Mouse (Mus musculus) gastrocnemius, postnatal 25 days (tissue): ENCODE data around the gene Mycl. TPM values are rescaled to one million over a fixed set of nuclear protein-coding genes. Genes with fewer than 3 reads are reported as not detected.

Experiments used
- DNase-seq: peaks from one replicate; pipeline ENCODE4 v3.0.0; 2022
- long read RNA-seq, 2 experiments: library from polyadenylated mRNA; stranded (forward); transcript quantifications; one replicate each; pipeline ENCODE4 v2.0.0; 2021
- total RNA-seq, 2 experiments: library from RNA; stranded (reverse); gene quantifications; 1 replicate in 1 of 2; 2 replicates in 1 of 2; pipeline ENCODE4 v1.2.3; 2021

Gene Mycl
- under 1 TPM; 0.46 to 0.62 TPM for total RNA-seq
- long read RNA-seq, experiment 1 = 0 reads
- long read RNA-seq, experiment 2, partial matches to known transcripts = 0 of 1 reads
- long read RNA-seq, experiment 2, other reads (novel, unspliced or antisense) = 0 of 1 reads

DNA sequence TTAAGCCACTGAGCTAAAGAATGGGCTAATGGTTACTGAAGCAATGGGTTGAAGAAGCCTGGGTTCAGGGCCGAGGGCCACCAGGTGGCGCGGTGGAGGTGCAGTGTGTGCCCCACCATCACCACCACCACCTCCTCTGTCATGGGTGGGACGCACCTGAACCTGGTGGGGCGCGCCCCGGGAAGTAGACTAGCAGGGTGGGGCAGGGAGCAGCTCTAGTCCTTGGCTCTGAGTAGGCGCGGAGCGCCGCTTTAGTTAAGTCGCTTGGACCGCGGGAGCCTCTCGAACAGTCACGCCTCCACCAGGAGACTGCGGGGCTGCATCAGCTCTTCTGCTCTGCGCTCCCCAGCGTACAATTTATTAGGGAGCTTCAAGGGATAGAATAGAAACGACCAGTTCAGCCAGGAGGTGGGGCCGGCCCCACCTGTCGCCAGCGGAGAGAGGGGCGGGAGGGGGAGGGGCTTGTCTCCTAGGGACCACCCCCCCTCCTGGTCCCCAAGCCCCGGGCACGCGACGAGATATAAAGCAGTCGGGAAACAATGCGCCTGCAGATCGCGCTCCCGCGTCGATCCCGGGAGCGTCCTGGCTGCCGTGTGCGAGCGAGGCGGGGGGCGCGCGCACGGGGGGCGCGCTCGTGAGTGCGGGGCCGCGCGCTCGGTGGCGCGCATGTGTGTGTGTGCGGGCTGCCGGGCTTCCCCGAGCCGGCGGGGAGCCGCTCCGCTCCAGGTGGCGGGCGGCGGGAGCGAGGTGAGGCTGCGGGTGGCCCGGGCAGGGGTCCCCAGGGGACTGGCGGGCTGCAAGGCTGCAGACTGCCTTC, at the start of gene Mycl:
Mycl (plus strand) TSS at position 249 of the 817 bp plus-strand sequence.
- DNase-seq = peak; percentile 46

DNA sequence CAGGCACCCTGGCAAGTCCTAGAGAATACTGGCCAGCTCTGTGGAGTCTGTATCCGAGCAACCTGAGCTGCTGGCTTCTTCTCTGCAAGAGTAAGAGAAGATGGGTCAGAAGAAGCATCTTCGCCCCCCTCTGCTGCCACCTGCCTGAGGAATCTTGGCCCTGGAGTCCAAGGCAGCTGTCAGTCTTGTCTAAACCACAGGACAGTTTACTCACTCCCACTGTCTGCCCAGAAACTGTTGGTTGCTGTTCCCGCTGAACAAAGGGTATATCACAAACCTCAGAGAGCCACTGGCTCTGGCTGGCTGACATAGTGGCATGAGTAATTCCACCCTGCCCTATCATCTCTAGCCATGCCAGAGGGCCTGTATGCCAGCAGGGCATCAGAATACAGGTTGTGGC, 48.2 kb upstream of the Mycl start:
- no peak for DNase-seq

DNA sequence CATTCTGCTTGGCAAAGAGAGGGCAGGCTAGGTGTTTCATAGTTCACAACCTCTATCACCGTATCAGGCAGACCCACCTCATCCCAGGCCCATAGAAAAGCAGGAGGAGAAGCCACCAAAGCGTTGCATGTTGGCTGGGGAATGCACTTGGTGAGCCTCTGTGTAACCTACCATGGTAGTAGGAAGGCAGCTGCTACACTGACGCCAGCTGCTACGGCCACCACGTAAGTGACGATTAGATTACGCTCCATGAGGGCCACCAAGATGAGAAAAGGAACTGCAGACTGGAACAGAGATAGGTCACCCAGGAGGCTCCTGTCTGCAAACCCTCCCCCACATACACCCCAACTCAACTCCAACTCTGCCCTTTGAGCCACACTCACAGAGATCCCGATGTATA, 46.4 kb upstream of the Mycl start:
- DNase-seq = no peak

DNA sequence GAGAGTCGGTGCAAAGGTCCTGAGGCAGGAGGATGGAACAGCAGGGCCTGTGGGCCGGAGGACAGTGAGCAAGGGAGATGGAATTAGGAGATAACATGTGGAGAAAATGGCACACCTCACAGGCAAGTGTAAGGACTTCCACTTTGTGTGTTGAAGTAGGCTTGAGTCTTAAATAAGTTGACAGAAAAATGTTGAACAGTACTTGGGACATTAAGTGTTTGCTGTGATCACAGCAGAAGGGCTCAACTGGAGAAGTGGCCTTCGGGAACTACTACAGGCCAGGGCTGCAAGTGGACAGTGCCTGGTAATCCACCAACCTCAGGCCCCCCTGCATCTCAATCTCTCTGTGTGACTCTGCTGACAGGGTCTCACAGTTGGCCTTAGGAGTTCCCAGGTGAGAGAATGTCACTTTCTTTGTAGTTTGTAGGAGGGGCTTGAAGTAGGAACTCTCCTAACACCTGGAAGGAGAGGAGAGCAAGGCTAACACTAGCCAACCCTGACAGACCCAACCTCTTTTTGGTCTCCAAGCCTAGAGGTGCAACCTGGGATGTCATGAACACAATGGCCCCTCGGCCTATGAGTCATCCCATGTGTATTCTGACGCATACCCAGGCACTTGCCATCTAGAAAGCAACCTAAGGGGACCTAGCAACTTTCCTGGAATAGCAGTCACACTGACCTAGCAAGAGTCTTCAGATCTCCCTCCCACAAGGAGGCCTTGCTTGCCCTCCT, 40.6 kb upstream of the Mycl start:
- DNase-seq = no peak

DNA sequence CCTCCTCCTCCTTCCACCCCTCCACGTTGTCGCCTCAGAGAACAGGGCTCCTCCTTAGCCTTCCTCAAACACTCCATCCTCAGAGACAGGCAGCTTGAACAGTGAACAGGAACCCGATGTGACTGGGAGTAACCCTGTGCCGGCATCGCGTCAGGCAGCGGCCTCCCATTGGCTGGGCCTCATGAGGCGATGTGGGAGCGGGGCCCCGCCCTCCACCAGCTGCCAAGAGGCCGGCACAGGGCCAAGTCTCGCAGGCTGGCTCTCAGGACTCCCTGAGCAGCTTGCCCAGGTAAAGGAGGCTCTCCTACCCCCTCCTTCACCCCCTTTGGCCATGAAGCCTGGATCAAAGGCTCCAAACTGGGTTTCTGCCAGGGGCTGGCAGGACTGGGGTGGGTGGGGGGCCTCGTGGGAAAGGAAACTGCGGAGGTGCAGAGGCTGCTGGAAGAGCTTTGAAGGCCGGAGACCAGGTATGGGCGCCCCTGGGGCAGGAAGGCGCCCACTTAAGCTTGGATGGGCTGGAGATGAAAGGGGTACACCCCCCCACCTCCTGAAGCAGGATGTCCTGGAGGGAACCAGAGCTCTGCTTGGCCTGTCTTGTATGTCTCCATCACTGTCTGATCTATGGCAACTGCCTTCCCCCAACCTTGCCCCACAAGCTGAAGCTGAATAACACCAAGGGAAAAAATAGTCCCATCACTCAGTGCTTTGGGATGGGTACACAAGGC, 39.9 kb upstream of the Mycl start:
- peak; percentile 70 for DNase-seq

DNA sequence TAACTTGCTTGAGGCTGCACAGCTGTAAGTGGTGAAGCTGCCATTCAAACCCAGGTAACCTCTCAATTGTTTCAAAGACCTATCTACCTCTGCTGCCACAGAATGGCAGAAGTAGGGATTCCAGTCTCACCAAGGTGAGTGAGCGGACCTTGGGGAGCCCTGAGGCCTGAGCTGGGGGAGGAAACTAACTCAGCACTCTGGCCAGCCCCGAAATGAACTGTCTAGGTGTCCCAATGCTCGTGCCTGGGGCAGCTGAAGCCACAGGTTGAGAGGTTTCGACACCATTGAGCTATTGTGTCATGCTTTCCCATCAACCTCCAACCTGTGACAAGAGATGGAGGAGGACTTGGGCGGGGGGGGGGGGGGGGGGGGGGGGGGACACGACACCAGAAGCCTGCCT, 39.2 kb upstream of the Mycl start:
- no peak for DNase-seq

DNA sequence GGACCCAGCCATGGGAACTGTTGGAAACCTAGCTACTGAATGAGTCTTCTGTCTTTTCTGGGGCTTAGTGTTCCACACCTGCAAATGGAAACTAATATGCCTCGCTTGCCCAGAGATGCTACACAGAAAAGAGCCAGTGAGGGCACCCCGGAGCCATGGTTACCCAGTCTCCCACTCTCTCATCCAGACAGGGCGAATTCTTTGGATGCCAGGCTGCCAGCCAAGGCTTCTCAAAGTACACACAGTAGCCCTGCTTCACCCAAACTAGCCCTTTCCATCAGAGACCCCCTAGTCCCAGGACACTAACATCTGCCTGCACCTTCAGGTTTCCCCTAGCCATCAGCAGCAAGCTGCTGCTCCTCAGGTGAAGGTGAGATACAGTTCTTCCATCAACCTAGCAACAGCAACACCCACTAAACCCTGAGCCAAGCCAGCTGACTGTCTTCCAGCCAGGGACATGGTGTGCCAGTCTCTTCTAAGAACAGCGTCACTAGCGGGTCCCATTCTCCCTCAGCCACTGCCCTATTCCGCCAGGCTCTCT, 36.9 kb upstream of the Mycl start:
- no peak for DNase-seq

DNA sequence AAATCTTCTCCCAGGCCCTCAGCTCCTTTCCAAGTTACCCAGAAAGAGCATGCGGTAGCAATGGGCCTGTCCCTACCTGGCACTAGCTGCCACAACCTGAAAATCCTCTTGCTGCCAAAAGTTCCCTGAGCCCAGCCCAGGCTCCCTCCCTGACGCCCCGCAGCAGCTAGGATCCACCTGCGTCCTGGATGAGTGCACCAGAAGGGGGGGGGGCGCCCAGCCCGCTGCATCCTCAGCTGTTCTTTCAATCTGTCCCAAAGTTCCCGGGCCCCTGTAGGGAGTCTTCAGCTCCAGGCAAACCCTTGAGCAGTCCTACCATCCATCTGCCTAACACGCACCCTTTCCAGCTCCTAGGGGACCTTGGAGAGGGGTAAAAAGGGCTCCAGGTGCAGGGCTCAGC, 35.6 kb upstream of the Mycl start:
- DNase-seq = no peak

DNA sequence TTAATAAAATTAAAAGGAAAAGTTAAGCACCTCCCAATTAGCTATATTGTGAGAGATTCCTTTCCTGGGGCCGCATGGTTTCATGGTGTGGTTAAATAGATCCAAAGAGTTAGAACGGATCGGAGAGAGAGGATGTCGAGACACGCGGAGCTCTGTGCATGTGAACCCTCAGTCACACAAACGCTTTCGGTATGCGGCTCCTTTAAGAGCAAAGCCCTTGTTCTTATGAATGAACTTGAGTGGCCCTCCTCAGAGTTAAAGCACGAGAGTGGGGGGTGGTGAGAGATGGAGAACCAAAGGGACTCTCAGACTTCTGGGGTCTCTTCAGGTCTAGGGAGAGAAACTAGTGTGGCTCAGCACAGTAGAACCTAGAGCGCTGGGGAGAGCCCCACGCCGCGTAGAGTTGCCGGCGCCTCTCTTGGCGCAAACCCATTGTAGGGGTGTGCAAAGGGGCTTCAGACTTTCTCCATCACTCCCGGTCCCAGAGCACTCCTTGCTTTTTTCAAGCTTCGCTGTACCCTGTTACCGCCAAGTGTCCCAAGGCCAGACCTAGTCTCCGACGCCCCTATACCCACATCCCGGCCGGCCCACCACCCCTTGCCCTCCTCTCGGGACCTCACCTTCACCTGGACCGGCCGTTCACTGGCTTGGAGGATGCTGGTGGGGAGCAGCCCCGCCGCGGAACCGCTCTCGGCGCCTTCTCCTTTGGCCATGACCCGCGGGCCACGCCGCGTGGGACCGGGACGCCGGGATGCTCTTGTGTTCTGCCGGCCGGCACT, 34.9 kb upstream of the Mycl start:
- no peak for DNase-seq

DNA sequence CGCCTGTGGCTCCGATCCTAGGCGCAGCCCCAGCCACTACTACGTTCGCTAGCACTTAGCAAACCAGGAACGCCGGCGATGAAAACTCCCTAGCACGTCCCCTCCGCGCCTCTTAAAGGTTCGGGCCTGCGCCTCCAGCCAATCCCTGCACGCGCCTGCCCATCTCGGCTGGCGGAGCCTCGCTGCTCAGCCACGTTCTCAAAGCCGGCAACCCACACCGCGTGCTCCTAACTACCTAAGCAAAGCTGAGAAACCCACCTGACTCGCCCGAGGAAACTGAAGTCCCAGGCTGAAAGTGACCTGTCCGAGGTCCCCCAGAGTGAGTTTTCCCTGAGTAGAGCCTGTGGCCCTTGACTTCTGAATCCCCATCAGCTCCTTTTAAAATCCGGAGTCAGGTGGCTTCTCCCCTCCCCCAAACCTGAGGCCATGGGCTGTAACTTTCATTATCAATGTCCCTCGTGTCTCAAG, 34.3 kb upstream of the Mycl start, which contains the start of gene Mfsd2a:
Mfsd2a (minus strand) TSS at position 89 of the 468 bp plus-strand sequence.
- no peak for DNase-seq

DNA sequence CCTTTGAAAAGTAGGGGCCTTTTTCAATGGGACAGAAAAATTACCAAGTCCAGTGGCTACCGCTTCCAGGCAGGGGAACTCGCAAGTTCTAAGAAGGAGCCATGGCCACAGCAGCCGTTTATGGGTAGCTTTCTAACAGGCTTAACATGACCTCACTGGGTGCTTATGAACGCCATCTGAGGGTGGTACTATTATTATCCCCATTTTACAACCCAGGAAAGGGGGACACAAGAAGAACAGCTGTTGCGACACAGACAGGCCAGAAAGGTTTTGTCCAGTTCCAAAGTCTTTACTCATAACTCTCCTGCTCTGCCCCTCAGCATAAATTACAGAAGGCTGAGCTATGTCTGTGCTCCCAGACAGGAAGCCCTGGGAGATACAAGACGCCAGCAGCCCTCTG, 33.9 kb upstream of the Mycl start:
- DNase-seq = no peak

DNA sequence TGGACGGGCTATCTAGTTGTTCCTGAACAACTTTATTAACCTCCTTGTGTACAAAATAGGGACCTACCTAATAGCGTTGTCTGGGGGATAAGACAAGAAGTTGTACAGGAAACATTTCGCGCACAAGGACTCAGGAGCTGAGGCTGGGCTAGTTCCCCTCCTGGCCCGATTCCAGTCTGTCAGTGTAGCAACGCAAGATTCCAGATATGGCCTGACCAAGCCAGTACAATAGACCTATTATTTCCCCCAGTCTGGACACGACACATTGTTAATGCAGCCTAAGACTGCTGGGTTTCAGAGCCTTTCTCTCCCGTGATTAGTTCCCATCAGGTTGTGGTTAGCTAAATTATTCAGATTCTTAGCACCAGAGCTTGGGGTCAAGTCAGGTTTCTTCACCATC, 32.7 kb upstream of the Mycl start:
- DNase-seq = no peak

DNA sequence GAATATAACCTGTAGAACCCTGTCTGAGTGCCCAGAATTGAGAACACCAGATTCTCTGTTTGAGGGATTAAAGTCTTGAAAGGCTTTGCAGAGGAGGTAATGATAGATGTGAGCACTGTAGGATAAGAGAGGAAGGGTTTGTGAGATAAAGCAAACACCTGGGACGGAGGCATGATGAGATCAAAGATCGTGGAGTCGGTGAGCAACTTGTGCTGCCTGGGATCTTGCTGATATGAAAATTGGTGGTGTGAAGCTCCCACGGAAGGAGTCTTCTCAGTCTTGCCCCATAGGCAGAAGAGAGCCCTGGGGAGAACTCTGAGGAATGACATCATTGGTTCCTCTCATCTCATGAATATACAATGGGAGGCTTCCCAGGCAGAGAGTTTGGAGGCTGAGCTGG, 27.3 kb upstream of the Mycl start:
- no peak for DNase-seq

DNA sequence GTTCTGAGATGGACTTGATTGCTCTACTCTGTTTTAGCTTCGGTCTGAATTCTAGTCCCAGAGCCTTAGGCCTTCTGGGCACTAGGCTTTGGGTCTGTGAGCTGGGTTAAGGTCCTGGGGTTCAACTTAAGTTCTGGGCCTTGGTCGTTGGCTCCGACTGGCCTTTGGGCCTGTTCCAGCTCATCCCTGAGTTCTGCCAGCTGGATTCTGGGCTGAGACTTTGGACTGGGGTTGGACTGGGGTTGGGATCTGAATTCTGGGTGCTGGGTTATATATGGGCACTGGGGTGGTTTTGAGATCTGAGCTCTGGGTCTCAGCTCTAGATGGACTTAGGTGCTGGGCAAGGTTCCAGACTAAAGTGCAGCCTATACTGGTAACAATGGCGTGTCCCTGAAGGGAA, 24.3 kb upstream of the Mycl start:
- no peak for DNase-seq

DNA sequence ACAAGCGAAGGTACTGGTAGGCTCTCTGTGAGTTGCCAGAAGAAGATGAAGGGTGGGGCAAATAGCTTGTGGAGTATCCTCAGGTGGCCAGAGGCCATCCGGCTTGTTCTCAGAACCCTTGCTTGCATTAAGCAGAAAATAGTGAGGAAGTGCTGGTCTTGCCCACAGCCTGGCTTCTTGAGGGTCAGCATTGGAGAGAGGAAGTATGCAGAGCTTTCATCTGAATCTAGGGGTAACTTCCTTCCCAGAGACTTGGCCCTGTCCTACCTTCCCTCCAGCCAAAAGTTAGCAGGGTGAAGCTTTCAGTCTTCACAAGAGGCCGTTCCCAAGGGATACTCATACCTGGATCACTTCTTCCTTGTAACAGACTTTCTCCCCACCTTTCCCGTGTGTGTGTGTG, 23.8 kb upstream of the Mycl start:
- DNase-seq = no peak

DNA sequence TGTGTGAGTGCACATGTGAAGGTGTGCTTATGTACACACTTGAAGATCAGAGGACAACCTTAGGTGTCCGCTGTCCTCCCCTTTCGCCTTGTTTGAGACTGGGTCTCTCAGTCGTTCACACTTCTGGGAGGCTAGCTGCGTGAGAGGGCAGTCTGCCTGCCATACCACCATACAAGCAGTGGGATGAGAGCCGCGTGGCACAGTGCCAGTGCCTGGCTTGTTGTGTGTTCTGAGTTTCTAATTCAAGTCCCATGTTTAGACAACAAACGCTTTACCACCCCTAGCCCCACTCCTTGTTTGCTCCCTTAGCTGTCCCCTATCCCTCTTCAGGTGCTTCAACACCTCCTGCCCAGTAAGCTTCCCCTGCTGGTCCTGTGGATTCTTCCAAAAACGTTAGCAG, 23.4 kb upstream of the Mycl start:
- no peak for DNase-seq

DNA sequence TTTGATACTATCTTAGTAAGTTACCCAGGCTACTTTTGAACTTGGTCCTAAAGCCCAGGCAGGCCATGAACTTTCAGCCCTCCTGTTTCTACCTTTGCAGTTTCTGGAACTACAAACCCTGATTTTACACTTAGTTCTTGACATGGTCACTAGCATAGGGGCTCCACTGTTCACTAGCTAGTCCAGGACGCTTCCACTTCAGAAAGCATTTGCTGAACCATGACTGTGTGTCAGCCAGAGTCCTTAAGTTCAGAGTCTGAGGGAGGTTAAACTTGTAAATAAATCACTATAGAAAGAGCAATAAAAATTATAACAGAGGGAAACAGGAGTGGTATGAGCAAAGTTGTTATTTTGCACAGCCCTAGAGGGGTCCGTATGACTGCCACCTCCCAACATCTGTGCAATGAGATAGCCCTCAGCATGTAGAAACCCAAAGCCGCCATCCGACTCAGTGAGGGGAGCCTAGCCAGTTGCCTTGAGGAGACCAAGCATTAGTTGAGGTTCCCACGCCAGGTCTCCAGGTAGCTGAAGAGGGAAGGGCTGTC, 20.4 kb upstream of the Mycl start:
- DNase-seq = no peak

DNA sequence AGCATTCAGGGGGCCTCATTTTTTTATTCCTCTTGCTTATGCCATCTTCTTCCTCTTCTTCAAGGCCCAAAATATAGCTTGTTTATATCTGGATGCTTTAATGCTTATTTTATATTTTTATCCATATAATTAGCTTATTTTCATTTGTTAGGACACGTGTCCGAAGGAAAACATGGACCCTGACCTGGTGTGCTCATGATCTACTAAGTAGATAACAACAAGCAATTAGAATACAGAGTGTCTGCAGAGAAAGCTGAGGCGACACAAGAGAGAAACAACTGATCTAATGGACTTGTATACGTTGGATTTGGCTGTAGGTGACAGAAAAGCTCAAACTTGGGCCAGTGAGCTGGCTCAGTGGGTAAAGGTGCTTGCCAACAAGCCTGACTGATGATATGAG, 18.6 kb upstream of the Mycl start:
- DNase-seq = no peak

DNA sequence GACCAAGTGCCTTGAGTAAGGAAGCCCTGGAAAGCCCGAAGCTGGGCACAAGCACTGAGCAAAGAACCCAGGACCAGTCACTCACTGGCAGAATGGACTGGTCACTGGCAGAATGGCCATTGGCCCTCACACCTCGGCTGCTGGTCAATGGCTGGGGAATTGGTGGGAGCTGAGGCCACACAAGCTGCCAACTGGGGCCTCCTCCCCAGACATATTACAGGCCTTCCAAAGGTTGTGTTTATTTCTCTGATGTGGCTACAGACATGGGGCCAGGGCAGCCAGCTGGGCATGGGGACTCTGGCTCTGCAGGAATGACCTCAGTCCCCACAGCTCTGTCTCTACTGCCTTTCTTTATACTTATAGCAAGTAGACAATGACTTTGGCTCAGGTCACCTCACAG, 16.6 kb upstream of the Mycl start:
- DNase-seq = no peak

DNA sequence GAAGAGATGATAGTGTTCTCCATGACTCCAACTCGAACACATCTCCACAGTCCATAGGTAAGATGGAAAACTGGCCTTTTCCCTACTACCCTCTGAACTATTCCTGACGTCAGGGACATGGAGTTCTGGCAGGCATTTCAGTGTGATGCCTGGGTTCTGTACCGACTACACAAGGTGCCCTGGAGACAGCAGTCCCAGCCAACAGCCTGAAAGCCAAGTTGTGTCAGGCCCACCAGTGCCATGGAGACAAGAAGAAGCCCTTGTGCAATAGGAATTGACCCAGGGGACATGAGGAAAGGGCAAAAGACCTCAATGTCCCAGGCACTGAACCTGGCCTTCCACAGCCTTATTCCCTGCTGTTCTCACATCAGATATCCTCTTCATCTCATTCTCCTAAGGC, 15.6 kb upstream of the Mycl start:
- DNase-seq = no peak

DNA sequence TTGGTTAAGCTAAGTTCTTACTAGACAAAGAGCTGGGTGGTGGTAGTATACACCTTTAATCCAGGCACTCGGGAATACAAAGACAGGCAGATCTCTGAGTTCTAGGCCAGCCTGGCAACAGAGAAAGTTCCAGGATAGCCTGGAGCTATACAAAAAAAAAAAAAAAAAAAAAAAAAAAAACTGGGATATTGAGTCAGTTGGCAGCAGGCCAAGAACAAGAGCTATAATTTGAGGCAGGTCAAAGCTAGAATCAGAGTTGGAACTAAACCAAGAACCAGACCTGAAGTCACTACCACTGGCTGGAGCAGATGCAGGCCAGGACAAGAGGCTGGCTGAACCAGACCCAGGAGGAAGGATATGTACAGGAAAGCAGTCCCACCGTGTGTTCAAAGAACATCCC, 14.8 kb upstream of the Mycl start:
- DNase-seq = no peak
